Comparison of ENCODE assay signal across 11 mouse cellular contexts in genomic region chr8:26626651-26627077, GRCm38 (mm10).
DNase-seq lines count a peak whose midpoint lies in the region; ATAC-seq and TF ChIP-seq lines count a peak whose summit lies in the region.
"Had no signal": no experiment of that assay in that cellular context is flagged by ENCODE, and none has a peak within 500 bp of the region (broad histone marks: within the 10 kb centered on the region; RNA-seq: fewer than 3 reads in every experiment).

No protein-coding gene starts in this region.

- peaks cover 4% of the 10 kb centered on the region; the same call in 1 of the 2 replicates for H3K27me3 ChIP-seq in lung, embryonic 16.5 days (ENCODE audit: control insufficient read depth, insufficient read depth, low read depth, low read length)
- peaks cover 4% of the 10 kb centered on the region; the same call in 1 of the 2 replicates for H3K27me3 ChIP-seq in limb, embryonic 11.5 days (ENCODE audit: control insufficient read depth, insufficient read depth, low read length)
- 0 out of 2 replicates have a peak, but pooled peaks cover 1% of the 10 kb centered on the region for H3K27me3 ChIP-seq in stomach, embryonic 15.5 days (replicated peaks)

- no peak overlapping the region for H3K9ac ChIP-seq in lung, embryonic 16.5 days (ENCODE audit: low read length)
- H3K9ac ChIP-seq in limb, embryonic 11.5 days (ENCODE audit: low read length): no peak overlapping the region
- H3K9ac ChIP-seq in stomach, embryonic 15.5 days: no peak overlapping the region
- H3K9ac ChIP-seq: heart, embryonic 15.5 days; lung, embryonic 15.5 days had no signal

- H3K4me3 ChIP-seq in lung, embryonic 16.5 days (ENCODE audit: low read length): no peak overlapping the region
- H3K4me3 ChIP-seq in lung, adult 2 months (replicated peaks; ENCODE audit: extremely low read depth, low read depth, low read length): no peak overlapping the region
- H3K4me3 ChIP-seq in limb, embryonic 11.5 days (ENCODE audit: low read depth, low read length): no peak overlapping the region
- H3K4me3 ChIP-seq in stomach, embryonic 15.5 days (replicated peaks): no peak overlapping the region
- H3K4me3 ChIP-seq: heart, embryonic 15.5 days; lung, embryonic 15.5 days had no signal

- TF ChIP-seq POLR2A in lung, adult 2 months (IDR thresholded peaks at IDR 0.05; ENCODE audit: borderline replicate concordance, extremely low read depth, low read depth, low read length): no peak

- 42% methylated on average over 17 of the region's 17 CpGs for WGBS in lung, embryonic 16.5 days
- WGBS in lung, adult 2 months: 51% methylated on average over 17 of the region's 17 CpGs
- WGBS in limb, embryonic 11.5 days: 11% methylated on average over 17 of the region's 17 CpGs
- WGBS in stomach, embryonic 15.5 days: 41% methylated on average over 17 of the region's 17 CpGs

- H3K4me2 ChIP-seq in lung, embryonic 16.5 days (ENCODE audit: low read depth, low read length): no peak overlapping the region; the same call in 1 of the 2 replicates
- peak overlapping the region; percentile 26 for H3K4me2 ChIP-seq in limb, embryonic 11.5 days (ENCODE audit: low read depth, severe bottlenecking)
- H3K4me2 ChIP-seq in stomach, embryonic 15.5 days: 0 out of 2 replicates have a peak overlapping the region, but pooled peaks have one; percentile 23
- H3K4me2 ChIP-seq: heart, embryonic 15.5 days; lung, embryonic 15.5 days had no signal

- H3K36me3 ChIP-seq in lung, embryonic 16.5 days (ENCODE audit: control insufficient read depth, insufficient read depth, low read length): no peaks in the 10 kb centered on the region
- H3K36me3 ChIP-seq in limb, embryonic 11.5 days (ENCODE audit: control insufficient read depth, insufficient read depth, low read length): no peaks in the 10 kb centered on the region
- H3K36me3 ChIP-seq in stomach, embryonic 15.5 days: no peaks in the 10 kb centered on the region
- H3K36me3 ChIP-seq: heart, embryonic 15.5 days; lung, embryonic 15.5 days had no signal

- H3K27ac ChIP-seq in lung, embryonic 16.5 days (ENCODE audit: low read length): no peak overlapping the region
- no peak overlapping the region for H3K27ac ChIP-seq in limb, embryonic 11.5 days (replicated peaks; ENCODE audit: low read depth, low read length)
- 0 out of 2 replicates have a peak overlapping the region, but pooled peaks have one; percentile 22 for H3K27ac ChIP-seq in stomach, embryonic 15.5 days
- H3K27ac ChIP-seq: heart, embryonic 15.5 days; lung, embryonic 15.5 days had no signal

- no peaks in the 10 kb centered on the region for H3K9me3 ChIP-seq in lung, embryonic 16.5 days (ENCODE audit: control insufficient read depth, low read length)
- no peaks in the 10 kb centered on the region for H3K9me3 ChIP-seq in limb, embryonic 11.5 days (ENCODE audit: control insufficient read depth, low read length)
- no peaks in the 10 kb centered on the region for H3K9me3 ChIP-seq in stomach, embryonic 15.5 days
- H3K9me3 ChIP-seq: heart, embryonic 15.5 days; lung, embryonic 15.5 days had no signal

- no peak for DNase-seq in lung, adult 2 months
- DNase-seq in heart, adult 8-10 months (ENCODE audit: low spot score): peak; percentile 6
- DNase-seq in limb, embryonic 11.5 days (ENCODE audit: low spot score): peak; percentile 60
- DNase-seq in adrenal gland, postnatal 14 days: no peak
- no peak for DNase-seq in spleen, postnatal 4 days (ENCODE audit: low spot score in 2 of 2)
- DNase-seq: cerebellum, adult 11 months had no signal

- peak; percentile 28; the same call in 1 of the 2 replicates for ATAC-seq in lung, embryonic 16.5 days (ENCODE audit: low read depth)
- ATAC-seq in limb, embryonic 11.5 days (ENCODE audit: insufficient number of reproducible peaks, low FRiP score, low TSS enrichment, low read depth): no peak
- ATAC-seq in stomach, embryonic 15.5 days (ENCODE audit: insufficient read depth, low FRiP score, low read depth): no peak
- no peak for ATAC-seq in megakaryocyte-erythroid progenitor cell, adult 5-6 weeks (replicated peaks; ENCODE audit: low FRiP score, low TSS enrichment, poor library complexity, severe bottlenecking)

- no peak for TF ChIP-seq CTCF in lung, adult 2 months (IDR thresholded peaks at IDR 0.05; ENCODE audit: insufficient read depth, low read length)

- peaks cover 3% of the 10 kb centered on the region; the same call in 1 of the 2 replicates for H3K4me1 ChIP-seq in lung, embryonic 16.5 days (replicated peaks; ENCODE audit: control insufficient read depth, insufficient read depth, low read length)
- no peaks in the 10 kb centered on the region for H3K4me1 ChIP-seq in lung, adult 2 months (ENCODE audit: control insufficient read depth, insufficient read depth, low read length)
- H3K4me1 ChIP-seq in limb, embryonic 11.5 days (ENCODE audit: control insufficient read depth, insufficient read depth, low read length): peaks cover 18% of the 10 kb centered on the region
- peaks cover 22% of the 10 kb centered on the region for H3K4me1 ChIP-seq in stomach, embryonic 15.5 days
- H3K4me1 ChIP-seq: heart, embryonic 15.5 days had no signal

Comparison
In these comparisons a context has a peak if more than half of its experiments do, and no peak if none do; other contexts are left out.
1. DNase-seq: peak in heart, adult 8-10 months (single experiment) and limb, embryonic 11.5 days (single experiment); none in lung, adult 2 months (single experiment), adrenal gland, postnatal 14 days (single experiment) and spleen, postnatal 4 days (0 of 2).